Mouse (Mus musculus): ENCODE measurements around the gene Ube2b.

The Ube2b gene

DNA sequence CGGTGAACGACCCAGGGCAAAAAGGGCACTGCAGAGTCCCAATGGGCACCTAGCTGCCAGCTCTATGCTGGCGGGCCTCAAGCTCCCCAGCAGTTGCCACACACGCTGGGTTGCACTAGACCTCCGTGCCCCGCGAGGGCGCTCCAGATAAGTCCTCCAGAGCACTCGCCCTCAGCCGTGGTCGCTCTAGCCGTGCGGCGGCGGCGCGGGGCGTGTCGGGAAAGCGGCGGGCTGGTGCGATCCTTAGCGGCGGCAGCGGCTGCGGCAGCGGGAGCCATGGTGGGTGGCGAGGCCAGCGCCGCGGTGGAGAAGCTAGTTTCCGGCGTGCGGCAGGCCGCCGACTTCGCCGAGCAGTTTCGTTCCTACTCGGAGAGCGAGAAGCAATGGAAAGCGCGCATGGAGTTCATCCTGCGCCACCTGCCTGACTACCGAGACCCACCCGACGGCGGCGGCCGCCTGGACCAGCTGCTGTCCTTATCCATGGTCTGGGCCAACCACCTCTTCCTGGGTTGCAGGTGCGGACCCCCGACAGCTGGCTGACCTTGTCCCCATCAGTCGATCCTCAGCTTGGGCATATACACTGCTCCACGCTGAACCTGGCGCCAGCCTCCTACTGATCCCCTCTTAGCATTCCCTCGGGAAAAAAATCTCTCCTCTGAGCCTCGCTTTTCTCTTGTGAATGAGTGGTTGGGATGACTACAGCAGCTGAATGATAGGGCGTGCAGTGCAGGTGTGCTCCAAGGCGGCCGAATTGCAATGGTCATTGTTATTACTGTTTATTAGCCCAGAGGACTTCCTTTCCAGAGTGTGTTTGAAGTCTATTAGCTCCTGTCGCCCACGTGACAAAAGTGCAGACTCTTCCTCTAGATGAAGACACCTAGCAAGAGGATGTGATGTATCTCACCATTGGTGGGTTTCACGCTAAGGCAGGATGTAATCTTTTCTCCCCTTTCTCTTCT is 32.8 kb downstream of the Ube2b start, which contains the start of gene Cdkn2aipnl:
Gene Cdkn2aipnl, plus strand, starts transcription at position 219 of the 959 bp plus-strand sequence.
- peak; percentile 95 for DNase-seq (ENCODE audit: low read depth, low spot score)

DNA sequence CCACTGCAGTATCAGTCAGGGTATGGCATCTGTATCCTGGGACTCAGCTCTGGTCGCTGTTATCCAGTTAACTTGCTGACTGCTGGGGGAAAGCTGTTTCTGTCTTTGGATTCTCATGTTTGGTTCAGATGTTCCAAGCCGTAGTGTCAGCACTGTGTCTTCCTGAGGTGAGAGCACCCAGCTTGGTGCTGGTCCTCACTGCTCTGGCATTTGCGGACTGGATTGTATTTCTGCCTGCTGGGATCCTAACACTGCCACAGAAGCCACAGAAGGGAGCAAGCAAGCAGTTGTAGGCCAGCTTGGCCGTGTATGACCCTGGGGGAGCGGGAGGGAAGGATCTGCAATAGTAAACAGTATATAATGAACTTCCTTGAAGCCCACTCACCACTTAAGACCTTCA is 33.9 kb downstream of the Ube2b start:
- DNase-seq (ENCODE audit: low read depth, low spot score), result no peak

DNA sequence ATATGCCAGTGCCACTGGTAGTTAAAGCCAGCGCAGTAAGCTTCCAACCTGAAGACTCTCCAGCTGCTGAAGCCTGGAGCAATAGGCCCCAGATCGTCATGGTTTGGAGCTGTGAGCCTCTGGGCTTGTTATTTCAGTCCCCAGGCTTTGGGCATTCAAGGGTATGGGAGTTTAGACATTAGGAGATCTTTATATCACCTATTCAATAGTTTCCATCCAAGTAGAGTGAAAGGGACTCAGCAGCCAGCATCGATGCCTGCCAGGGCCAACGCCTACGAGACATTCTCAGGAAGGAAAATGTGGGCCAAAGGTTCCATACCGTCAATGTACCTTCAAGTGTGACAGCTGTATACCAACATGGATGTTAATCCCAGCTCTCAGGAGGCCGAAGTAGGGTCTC is 38.3 kb downstream of the Ube2b start:
- DNase-seq (ENCODE audit: low read depth, low spot score), result no peak

DNA sequence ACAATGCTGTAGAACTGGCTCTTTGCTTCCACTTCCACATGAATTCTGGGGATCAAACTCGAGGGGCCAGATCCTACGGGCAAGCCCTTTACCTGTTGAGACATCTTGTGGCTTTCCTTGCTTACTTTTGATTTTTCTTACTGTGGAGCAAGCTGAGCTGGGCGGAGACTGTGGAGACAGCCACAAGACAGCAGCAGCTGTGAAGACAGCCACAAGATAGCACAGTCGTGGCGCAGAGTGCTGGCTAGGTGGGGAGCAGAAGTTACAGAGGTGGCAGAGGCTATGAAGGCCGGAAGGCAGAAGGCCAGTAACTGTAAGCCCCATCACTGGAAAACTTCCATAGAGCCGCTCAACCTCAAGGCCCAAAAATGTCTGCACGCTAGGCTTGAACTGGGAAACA is 38.8 kb downstream of the Ube2b start:
- DNase-seq (ENCODE audit: low read depth, low spot score), result no peak

DNA sequence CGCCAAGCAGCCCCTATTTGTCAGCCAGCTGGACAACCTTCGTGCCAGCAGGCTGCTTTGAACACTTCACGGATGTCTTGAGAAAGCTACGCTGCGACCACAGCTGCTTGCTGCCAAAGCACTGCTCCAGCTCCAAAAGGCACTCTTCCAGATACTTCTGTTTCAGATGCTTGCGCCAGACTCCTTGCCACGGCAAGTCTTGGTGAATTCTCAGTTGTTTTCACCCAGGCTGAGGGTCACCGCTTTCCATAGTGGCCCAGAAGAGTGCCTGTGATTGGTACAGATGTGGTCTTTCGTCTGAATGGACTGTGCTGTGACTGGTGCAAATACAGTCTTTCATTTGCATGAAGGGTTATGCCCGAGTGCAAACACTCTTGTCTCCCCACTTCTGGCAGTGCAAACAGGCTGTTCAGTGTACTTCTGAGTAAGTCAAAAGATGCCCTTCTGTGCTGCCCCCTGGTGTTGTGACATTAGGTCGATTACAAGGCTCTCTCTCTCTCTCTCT is 39.5 kb downstream of the Ube2b start:
- DNase-seq (ENCODE audit: low read depth, low spot score), result peak; percentile 42

DNA sequence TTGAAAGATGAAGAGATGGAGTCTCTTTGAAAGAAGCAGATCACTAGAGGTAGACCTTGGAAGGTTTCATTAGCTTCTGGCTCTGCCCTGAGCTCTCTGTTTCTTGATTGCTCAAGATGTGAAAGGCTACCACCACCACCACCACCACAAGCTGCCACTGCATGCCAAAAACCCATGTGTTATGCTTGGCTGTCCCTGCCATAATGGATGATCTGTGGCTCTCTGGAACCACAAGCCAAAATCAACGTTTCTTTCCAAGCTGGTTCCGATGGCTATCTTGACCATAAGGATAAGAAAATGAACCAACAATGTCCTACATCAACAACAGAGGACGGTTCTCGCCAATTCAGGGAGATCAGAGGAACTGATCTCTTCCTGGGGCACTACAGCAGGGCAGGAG is 40.5 kb downstream of the Ube2b start:
- no peak for DNase-seq (ENCODE audit: low read depth, low spot score)

DNA sequence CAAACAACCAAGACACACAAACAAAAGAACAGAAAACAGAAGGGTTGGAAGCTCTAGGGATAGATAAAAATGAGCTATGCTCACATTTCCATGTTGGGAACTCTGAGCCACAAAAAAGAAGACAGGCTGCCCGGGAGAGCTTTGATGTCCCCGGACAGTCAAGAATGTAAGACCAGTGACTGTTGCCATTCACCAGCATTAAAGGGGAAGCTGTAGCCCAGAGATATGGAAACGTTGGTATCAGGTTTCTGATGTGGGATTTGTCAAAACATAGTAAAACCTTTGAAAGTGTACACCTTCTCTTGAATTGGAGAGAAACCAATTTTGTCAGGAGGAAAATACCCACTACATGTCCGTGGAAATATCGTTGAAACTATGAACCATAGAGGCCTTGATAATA is 41.1 kb downstream of the Ube2b start:
- no peak for DNase-seq (ENCODE audit: low read depth, low spot score)

DNA sequence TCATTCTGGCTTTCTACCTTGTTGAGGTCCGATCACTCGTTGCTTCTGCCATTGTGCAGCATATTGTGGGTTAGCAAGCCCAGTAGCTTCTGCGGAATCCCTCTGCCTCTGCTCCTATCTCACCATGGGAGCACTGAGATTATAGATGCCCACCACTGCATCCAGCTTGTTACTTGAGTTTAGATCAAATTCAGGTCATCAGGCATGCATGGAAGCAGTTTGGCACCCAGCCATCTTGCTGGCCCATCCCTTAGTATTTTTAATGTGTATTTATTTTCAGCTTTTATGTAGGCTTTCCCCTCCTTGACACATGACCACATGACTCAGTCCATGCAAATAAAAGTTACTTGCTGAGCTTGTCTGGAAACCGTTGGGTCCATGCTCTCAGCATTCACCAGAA is 42.8 kb downstream of the Ube2b start:
- no peak for DNase-seq (ENCODE audit: low read depth, low spot score)

DNA sequence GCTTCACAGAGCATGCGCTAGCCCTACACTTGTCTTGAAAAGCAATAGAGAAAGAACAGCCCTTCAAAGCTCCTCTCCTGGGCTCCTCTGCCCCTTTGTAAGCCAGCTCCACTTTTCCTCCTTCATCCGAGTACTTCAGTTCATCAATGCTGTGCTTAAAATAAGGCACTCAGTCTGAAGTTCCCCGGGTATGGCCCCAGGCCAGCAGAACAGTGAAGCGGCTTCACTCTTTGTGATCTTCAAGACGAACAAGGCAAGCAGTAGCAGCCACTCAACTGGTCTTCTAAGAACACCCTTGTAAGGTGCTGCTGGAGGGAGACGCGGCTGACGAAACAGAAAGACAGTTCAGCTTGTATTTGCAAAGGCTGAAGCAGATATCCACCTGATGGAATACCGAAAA is 44.5 kb downstream of the Ube2b start:
- DNase-seq (ENCODE audit: low read depth, low spot score), result no peak

DNA sequence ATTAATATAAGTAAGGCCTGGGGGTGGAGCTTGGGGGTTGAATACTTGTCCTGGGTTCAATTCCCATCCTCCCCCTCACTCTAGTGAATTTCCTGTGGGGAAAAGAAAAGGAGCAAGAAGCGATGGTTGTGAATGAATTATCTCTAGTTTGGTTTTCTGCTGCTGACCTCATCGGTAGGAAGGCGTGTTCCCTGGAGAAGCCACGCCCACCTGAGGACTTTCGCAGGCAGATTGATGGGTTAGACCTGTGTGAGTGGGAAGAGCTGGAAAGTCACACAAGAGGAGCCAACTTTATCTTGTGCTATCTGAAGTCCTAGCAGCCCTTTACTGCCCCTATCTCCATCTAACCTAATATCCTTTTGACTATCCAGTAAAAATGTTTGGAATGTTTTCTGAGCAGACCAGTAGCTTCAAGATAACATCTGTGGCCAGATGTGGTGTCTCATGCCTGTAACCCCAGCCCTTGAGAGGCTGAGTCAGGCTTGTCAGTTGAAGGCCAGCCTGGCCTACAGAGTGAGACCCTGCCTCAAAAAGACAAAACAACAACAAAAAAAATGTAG is 48.6 kb downstream of the Ube2b start:
- no peak for DNase-seq (ENCODE audit: low read depth, low spot score)

DNA sequence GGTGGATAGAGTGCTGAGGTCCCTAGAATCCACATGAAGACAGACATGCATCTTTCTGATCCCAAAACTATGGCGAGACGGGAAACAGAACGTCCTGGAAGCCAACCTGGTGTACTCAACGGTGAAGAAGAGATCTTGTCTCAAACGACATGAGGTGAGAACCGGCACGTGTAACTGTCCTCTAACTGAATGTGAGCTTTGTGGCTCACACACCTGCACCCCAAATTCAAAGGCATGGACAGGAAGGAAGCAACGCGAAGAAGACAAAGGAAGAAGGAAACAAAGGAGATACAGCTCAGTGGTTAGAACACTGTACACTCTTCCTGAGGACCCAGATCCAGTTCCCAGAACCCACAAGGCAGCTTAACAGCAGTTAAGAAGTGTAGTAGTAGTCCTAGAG is 50.6 kb downstream of the Ube2b start:
- DNase-seq (ENCODE audit: low read depth, low spot score), result no peak

DNA sequence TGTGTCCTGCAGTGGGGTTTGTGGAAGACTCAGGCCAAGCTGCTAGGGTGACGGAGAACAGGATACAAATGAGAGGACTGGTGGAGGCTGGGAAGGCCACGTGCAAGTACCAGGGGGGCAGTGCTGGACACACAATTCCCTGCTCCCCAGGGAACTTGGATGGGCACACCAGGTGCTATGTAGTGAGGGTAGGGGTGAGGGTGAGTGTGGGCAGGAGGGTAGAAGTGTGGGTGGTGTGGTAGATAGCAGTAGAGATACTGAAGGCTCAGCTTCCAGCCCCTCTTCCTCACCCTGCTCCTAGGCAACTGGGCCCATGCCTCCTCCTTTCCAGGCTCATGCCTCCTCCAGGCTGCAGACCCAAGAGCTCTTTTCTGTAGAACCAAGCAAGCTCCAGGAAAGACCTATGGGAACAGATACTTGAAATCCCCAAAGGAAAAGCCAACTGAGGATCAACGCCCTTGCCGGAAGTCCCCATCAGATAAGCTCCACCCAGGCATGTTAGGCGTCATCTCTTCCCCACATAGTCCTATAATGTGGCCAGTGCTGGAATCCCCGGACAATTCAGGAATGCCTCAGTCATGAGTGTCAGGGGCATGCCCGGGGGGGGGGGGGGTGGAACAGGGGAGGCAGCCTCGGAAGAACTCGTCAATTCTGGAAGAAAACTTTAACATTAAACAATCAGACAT is 51.3 kb downstream of the Ube2b start:
- no peak for DNase-seq (ENCODE audit: low read depth, low spot score)

DNA sequence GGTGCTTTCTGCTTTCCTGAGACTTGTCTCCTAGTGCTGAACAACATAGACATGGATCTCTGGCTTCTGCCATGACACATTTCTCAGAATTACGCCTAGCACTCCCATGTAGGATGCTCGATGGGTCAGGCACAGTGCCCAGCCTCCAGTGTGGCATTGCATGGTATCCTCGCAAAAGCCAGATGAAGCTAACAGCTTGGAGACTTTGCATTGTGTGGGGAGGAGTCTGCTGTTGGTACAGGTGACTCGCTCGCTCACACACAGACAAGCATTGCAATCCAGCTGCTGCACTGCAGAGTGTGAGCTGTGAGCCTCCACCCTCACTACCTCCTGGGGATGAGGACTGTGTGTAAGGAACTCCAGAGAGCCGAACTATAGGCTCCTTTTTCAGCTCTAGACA is 54.4 kb downstream of the Ube2b start:
- no peak for DNase-seq (ENCODE audit: low read depth, low spot score)

DNA sequence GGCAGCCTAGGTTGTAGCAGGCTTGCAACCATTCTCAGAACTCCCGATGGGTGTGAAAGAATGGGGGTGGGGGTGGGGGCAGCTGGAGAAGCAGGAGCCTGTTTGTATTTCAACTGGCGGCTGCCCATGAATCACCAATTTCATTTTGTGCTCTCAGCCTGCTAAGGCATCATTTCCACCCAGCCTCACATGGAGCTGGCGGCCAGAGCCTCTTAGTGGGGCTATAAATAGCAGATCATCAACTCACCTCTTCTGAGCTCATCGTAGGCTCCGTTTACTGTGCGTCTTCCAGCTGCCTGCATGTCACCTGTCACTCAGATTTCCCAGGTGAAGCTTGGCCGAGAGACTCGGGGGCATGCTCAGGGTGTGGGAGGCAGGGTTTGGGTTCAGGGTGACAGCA is 55.0 kb downstream of the Ube2b start:
- no peak for DNase-seq (ENCODE audit: low read depth, low spot score)

DNA sequence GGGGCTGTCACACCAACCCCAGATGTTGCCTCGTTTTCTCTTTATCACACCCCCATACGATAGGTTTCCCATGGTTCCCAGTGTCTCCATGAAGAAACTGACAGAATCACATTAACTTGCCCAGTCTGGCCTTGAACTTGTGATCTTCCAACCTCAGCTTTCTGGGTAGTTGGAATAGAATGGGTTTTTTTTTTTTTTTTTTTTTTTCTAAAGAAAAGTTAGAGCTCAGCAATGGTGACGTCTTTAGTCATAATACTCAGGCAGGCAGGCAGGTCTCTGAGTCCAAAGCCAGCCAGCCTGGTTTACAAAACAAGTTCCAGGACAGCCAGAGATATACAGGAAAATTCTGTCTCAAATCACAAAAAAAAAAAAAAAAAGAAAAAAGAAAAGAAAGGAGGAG is 56.3 kb downstream of the Ube2b start:
- DNase-seq (ENCODE audit: low read depth, low spot score), result no peak

DNA sequence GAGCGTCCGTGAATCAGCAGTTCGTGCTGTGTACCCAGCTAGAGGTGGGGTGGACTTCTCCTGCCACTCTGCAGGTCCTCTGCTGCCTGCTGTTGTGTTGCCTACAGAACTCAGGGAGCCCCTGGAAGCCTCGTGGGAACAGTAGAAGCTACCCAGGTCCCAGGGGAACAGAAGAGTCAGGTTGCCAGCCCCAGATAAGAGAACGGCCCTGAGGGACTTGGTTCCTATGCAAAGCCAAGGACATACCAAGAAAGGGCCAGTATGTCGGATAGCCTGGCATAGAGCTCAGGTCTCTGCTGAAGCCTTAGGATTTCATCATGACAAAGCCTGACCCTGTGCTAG is 57.1 kb downstream of the Ube2b start:
- no peak for DNase-seq (ENCODE audit: low read depth, low spot score)

DNA sequence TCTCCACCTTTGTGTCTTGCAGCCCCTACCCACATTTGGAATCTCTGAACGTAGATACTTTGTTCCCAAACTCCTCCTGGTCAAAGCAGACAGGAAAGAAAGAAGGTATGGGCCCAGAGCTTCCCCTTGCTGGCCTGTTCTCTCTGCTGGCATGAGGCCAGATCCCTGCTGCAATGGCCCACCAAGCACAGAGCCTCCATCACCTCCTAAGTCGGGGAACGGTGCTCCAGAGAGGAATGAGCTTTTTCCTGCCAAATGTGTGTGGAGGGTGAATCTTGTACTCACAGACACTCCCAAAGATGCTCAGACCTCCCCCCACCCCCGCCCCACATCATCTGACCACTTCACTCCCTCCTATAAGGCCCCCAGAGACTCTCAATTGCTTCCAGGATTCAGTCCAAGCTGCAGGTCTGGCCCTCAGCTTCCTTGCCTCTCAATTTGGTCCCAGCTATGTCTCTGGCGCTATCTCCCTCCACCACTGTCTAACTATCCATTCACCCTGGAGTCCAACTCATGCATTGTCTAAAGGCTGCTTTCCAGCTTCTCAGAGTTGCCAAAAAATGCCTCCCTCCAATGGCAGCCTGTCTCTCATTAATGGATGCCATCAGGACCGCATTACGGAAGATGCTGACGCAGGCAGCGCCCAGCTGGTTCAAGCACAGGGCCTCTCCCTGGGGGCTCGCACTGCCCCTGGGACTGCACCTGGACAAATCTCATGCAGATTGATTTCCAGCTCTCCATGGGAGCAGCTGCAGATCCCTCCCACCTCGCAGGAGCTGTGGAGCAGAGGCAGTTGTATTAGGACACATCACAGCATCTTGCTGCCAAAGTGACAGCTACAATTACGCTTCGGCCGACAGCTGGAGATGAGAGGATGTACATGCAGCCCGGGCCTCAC is 57.7 kb downstream of the Ube2b start:
- no peak for DNase-seq (ENCODE audit: low read depth, low spot score)

DNA sequence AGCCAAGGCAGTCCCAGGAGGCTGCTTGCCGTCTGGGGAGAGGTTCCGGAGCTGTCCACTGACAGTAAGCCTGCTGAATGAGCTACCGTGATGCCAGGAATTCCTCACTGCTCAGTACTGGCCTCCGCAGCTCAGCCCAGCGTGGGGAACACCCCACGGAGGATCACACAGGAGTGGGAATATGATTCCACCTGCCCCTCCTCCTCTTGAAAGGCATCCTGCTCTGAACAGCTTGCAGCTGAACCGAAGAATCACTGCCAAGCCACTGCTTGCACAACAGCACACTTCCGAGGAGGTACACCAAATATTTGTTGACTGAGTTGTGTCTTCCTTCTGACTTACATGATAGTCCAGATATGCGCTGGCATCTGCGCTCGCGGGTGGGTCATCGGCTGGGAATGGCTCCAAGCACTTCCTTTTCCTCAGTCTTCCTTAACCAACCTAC is 60.0 kb downstream of the Ube2b start:
- no peak for DNase-seq (ENCODE audit: low read depth, low spot score)

DNA sequence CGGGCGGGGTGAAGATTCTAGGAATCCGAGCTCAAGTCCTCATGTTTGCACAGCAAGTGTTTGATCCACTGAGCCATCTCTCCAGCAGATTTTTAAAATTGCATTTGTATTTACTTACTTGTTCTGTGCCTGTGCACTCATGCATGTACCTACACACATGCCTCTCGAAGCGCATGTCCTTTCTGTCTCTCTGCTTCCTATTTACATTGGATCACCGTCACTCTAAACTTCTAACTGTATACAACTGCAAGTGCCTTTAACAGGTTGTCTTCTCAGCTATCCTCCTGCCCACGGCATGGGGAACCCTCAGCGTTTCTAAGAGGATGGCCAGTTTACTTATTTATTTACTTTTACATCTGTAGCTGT is 61.0 kb downstream of the Ube2b start:
- DNase-seq (ENCODE audit: low read depth, low spot score), result no peak

DNA sequence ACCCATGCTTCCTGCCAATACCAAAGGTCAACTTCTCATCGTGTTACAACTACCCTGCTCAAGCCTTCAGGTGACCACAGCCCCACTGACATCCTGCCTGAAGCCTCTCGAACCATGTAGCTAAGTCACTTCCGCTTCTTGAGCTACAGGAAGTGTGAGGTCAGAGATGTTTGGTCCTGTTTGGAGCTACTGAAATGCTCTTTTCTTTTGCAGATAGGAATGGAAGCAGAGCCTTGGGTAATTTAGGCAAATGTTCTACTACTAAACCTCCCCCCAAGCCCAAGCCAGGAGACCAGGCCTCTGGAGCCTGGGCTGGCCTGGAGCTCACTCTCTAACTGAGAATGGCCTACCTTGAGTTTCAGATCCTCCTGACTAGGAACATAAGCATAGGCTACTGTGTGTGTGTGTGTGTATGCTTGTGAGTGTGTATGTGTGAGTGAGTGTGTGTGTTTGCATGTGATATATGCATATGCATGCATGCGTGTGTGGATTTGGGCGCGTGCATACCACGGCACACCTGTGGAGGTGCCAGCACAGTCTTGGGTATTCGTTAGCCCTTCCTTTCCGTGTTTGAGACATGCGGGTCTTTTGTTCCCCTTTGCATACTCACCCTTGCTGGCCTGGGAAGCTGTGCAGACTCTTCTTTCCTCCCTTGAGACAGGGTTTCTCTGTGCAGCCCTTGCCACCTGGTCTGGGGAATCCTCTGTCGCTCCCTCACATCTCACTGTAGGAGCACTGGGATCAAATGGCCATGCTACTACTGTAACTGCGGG is 61.6 kb downstream of the Ube2b start:
- DNase-seq (ENCODE audit: low read depth, low spot score), result peak; percentile 56

DNA sequence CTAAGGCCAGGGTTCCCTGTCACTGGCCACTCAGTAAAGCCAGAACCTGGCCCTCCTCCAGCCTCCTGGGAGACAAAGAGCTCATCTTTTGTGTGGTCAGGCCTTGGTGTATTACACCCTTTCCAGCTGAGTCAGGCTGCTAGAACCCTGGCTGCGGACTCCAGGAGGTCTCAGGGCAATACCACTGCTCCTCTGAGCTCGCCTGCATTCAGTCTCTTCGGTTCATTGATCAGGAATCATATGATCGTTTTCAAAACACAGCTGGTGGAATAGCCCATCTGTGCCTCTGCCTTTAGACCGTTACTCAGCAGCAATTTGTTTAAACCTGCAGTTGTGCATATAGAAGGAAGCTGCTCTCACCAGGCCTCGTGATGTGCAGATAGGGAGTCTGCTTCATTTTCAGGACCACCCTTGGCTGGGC is 63.2 kb downstream of the Ube2b start:
- DNase-seq (ENCODE audit: low read depth, low spot score), result no peak
